Mouse (Mus musculus) midbrain, embryonic 13.5 days (tissue): ENCODE results near the gene Cd93. TPM values are rescaled to one million over a fixed set of nuclear protein-coding genes. Genes with fewer than 3 reads are reported as not detected.

Source experiments
- ATAC-seq: fragments of 200-750 bp; cut with Nextera tagmentation; 2 replicates; pipeline ENCODE4 v1.8.0; 2017; ENCODE audit warnings: mild to moderate bottlenecking, moderate TSS enrichment, moderate library complexity
- H3K27ac ChIP-seq: fragments of 300-500 bp; sonication (generic); 2 replicates; pipeline ENCODE4 v1.5.1; 2015; ENCODE audit warnings: inconsistent platforms, mild to moderate bottlenecking, moderate library complexity
- H3K27me3 ChIP-seq: fragments of 300-500 bp; sonication (generic); 2 replicates; pipeline ENCODE4 v1.6.1; 2015; ENCODE audit warnings: mild to moderate bottlenecking, inconsistent platforms
- H3K36me3 ChIP-seq: fragments of 300-500 bp; sonication (generic); 2 replicates; pipeline ENCODE4 v1.6.1; 2015; ENCODE audit warnings: mild to moderate bottlenecking, inconsistent platforms
- H3K4me1 ChIP-seq: fragments of 300-500 bp; sonication (generic); replicated peaks from 2 replicates; pipeline ENCODE4 v1.6.1; 2015; ENCODE audit warnings: inconsistent platforms
- H3K4me2 ChIP-seq: fragments of 300-500 bp; sonication (generic); replicated peaks from 2 replicates; pipeline ENCODE4 v1.6.1; 2015; ENCODE audit warnings: moderate library complexity, mild to moderate bottlenecking, inconsistent platforms
- H3K4me3 ChIP-seq: fragments of 300-500 bp; sonication (generic); replicated peaks from 2 replicates; pipeline ENCODE4 v1.5.1; 2015; ENCODE audit warnings: mild to moderate bottlenecking, inconsistent platforms
- H3K9ac ChIP-seq: fragments of 300-500 bp; sonication (generic); replicated peaks from 2 replicates; pipeline ENCODE4 v1.6.1; 2015; ENCODE audit warnings: mild to moderate bottlenecking, inconsistent platforms
- H3K9me3 ChIP-seq: fragments of 300-500 bp; sonication (generic); 2 replicates; pipeline ENCODE4 v1.6.1; 2016; ENCODE audit warnings: mild to moderate bottlenecking, inconsistent platforms
- WGBS: fragments of 180-500 bp; shearing (Covaris S2); methylation state at CpG from one replicate; pipeline ENCODE4 v1.1.7; 2015; 5-methylcytosine and 5-hydroxymethylcytosine counted together
- polyA plus RNA-seq: library from polyadenylated mRNA; unstranded; fragments of >200 nt; fragmentation: Nextera tagmentation; extraction: Ambion mirVana; gene quantifications from 2 replicates; pipeline ENCODE4 v1.2.1, GENCODE M21; 2015

The Cd93 gene
- polyA plus RNA-seq, 1 experiment from 2014 or later, result 6.7 TPM

DNA sequence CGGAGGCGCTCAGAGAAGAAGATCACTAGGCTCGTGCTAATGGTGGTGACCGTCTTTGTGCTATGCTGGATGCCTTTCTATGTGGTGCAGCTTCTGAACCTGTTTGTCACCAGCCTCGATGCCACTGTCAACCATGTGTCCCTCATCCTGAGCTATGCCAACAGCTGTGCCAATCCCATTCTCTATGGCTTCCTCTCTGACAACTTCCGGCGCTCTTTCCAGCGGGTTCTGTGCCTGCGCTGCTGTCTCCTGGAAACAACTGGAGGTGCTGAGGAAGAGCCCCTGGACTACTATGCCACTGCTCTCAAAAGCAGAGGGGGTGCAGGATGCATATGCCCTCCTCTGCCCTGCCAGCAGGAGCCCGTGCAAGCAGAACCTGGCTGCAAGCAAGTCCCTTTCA lies 47.2 kb downstream of the Cd93 start:
- Histone ChIP-seq H3K4me1 (peaks cover 9% of the 10 kb centered on the region), H3K9ac (no peak overlapping the region), H3K4me3 (peak overlapping the region; percentile 58; the same call in 1 of the 2 replicates), H3K36me3 (no peaks in the 10 kb centered on the region), H3K27me3 (peaks cover 43% of the 10 kb centered on the region), H3K9me3 (no peaks in the 10 kb centered on the region), H3K4me2 (peak overlapping the region; percentile 93), H3K27ac (no peak overlapping the region)
- no peak; the same call in 1 of the 2 replicates for ATAC-seq
- WGBS, result 69% methylated on average over 10 of the region's 10 CpGs

DNA sequence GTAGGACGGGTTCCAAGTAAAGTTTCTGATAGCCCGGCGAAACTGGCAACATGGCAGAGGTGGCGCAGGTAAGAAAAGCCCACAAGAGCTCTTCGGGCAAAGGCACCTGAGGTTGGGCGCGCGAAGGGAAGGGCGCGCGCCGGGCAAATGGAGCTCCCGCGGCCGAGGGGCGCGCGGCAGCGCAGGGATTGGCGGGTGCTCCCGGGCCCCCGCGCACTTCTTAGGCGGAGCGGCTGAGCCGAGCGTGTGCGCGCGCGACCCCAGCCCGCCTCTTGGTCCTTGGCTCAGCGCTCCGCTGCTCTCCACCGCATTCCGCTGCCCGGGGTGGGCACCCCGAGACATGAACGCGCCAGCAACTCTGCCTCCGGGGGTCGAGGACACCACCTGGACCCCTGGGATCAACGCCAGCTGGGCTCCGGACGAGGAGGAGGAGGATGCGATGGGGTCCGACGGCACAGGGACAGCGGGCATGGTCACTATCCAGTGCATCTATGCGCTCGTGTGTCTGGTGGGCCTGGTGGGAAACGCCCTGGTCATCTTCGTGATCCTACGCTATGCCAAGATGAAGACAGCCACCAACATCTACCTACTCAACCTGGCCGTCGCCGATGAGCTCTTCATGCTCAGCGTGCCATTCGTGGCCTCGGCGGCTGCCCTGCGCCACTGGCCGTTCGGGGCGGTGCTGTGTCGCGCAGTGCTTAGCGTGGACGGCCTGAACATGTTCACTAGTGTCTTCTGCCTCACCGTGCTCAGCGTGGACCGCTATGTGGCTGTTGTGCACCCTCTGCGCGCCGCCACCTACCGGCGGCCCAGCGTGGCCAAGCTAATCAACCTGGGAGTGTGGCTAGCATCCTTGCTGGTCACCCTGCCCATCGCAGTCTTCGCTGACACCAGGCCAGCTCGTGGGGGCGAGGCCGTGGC lies 48.0 kb downstream of the Cd93 start, which contains the start of gene Sstr4:
Sstr4 (plus strand) TSS at position 214 of the 921 bp plus-strand sequence.
- Histone ChIP-seq H3K27ac (no peak within 1 kb of the TSS), H3K4me3 (peak within 1 kb of the TSS; percentile 58), H3K4me1 (peaks cover 9% of the 10 kb centered on the region), H3K4me2 (peak within 1 kb of the TSS; percentile 93), H3K9ac (peak within 1 kb of the TSS; percentile 65), H3K36me3 (no peaks in the 10 kb centered on the region), H3K27me3 (peaks cover 43% of the 10 kb centered on the region), H3K9me3 (no peaks in the 10 kb centered on the region)
- 5% methylated on average over 82 of the region's 83 CpGs for WGBS
- ATAC-seq, result peak; percentile 89

DNA sequence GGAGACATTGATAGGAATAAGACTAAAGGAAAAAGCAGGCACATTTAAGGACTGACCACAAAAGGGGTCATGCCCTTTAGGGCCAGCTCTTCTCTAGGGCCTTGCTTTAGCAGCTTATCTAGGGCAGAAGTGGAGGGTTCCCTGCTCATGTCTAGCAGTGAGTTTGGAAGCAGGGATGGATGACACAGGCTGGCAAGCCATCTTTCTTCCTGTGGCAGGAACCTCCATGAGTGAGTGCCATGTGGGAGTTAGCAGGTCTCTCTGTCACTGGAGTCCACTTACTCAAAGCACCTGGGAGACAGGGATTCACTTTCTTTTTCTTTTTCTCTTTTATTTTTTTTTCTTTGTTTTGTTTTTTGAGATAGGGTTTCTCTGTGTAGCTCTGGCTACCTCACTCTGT lies 49.5 kb downstream of the Cd93 start:
- ATAC-seq, result no peak

DNA sequence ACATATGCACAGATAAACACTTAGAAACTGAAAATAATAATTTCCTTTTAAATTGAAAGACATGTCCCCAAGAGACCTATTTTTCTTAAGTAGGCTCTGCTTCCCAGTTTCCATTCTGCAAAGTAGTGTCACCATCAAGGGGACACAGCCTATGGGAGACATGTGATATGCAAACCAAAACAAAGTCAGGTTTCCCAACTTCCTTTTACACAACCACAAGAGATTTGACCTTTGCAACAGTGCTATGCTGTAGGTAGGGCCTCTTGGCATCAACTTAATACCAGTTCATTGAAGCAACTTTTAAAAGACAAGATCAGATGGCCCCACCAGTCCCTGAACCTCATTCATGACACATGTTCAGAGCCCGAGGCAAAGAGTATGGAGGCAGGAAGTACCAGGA lies 50.2 kb downstream of the Cd93 start:
- Histone ChIP-seq H3K9me3 (no peaks in the 10 kb centered on the region), H3K4me2 (no peak overlapping the region), H3K9ac (no peak overlapping the region), H3K4me1 (peaks cover 9% of the 10 kb centered on the region), H3K27ac (no peak overlapping the region), H3K36me3 (no peaks in the 10 kb centered on the region), H3K4me3 (no peak overlapping the region), H3K27me3 (peaks cover 43% of the 10 kb centered on the region)
- 78% methylated on average over 1 of the region's 1 CpGs for WGBS
- no peak for ATAC-seq

More for the DNA sequence above, 49.5 kb downstream of the Cd93 start:
- Histone ChIP-seq H3K4me2 (no peak overlapping the region), H3K9me3 (no peaks in the 10 kb centered on the region), H3K9ac (no peak overlapping the region), H3K36me3 (no peaks in the 10 kb centered on the region), H3K4me3 (no peak overlapping the region), H3K4me1 (peaks cover 9% of the 10 kb centered on the region), H3K27me3 (peaks cover 43% of the 10 kb centered on the region), H3K27ac (no peak overlapping the region)

DNA sequence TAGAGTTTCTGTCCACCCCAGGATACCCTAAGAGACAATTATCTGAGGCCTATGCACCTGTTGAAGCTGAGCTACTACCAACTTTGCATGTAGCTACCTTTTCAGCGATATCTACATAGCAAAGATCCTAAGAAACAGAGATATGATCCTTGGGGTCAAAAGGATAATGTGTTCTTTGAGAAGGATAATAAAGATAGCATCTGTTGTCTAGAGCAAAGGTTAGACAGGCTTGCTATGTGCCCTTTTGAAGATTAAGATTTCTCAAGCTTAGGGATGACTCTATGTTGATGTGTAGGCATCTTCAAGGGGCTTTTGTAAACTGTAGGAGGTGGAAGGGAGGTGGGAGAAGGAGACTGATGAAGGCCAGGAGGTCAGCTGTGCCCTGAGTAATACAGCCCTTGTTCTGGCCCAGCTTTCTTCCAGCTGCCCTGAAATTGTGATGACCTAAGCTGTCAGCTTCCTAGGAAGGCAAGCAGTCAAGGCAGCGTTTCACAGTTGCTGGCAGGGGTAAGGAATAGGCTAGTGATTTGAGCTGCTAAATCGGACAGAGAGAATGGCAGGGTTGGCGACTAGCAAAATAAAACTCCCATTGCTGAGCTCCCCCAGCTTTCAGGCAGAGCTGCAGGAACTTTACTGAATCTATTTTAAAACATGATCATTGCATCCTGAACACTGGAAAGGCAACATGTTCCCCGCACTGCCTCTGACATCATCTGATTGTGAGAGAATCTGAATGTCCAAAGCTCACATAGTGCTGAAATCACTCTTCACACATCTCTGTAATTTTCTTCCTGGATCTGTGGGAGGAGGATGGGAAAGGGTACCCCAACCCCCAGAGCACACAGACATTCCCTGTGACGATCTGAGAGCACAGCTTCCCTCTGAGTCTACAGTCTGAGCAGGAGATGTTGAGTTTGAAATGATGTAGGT lies 55.4 kb downstream of the Cd93 start:
- no peak for ATAC-seq
- Histone ChIP-seq H3K9ac (no peak overlapping the region), H3K27ac (no peak overlapping the region), H3K36me3 (no peaks in the 10 kb centered on the region), H3K4me1 (no peaks in the 10 kb centered on the region), H3K4me2 (no peak overlapping the region), H3K4me3 (no peak overlapping the region), H3K9me3 (no peaks in the 10 kb centered on the region), H3K27me3 (no peaks in the 10 kb centered on the region)
- 73% methylated on average over 6 of the region's 6 CpGs for whole genome bisulfite sequencing

DNA sequence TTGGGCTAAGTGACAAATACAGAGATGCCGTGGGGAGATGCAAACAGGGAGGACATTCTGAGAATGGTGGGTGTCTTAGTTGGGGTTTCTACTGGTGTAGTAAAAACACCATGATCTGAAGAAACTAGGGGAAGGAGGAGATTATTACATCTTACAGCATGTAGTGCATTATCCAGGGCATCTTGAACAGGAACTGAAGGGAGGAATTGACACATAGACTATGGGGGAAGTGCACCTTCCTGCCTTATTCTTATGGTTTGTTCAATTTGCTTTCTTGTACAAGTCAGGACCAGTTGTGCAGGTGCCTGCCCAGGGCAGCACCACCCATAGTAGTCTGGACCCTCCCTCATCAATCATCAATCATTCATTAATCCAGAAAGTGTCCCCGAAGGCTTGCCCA lies 56.4 kb downstream of the Cd93 start:
- no peak for ATAC-seq
- Histone ChIP-seq H3K27ac (no peak overlapping the region), H3K4me3 (no peak overlapping the region), H3K27me3 (no peaks in the 10 kb centered on the region), H3K4me2 (no peak overlapping the region), H3K36me3 (no peaks in the 10 kb centered on the region), H3K9ac (no peak overlapping the region), H3K4me1 (no peaks in the 10 kb centered on the region), H3K9me3 (no peaks in the 10 kb centered on the region)
- whole genome bisulfite sequencing, result 95% methylated on average over 2 of the region's 2 CpGs

Other genes starting within 250 kb of the Cd93 start
- 0.79 and 1.5 TPM in 2 replicates for gene Sstr4, start 48.2 kb downstream of the Cd93 start, polyA plus RNA-seq
- gene Thbd, start 35.4 kb downstream of the Cd93 start, polyA plus RNA-seq, result 4.5 and 4.8 TPM in 2 replicates
- 64.0 and 65.3 TPM in 2 replicates for gene Nxt1, start 229.0 kb upstream of the Cd93 start, polyA plus RNA-seq
- gene Gzf1, start 237.5 kb upstream of the Cd93 start, polyA plus RNA-seq, result 17.6 and 17.8 TPM in 2 replicates